Comparison of ENCODE assay signal across 8 mouse cellular contexts in the genomic region with DNA sequence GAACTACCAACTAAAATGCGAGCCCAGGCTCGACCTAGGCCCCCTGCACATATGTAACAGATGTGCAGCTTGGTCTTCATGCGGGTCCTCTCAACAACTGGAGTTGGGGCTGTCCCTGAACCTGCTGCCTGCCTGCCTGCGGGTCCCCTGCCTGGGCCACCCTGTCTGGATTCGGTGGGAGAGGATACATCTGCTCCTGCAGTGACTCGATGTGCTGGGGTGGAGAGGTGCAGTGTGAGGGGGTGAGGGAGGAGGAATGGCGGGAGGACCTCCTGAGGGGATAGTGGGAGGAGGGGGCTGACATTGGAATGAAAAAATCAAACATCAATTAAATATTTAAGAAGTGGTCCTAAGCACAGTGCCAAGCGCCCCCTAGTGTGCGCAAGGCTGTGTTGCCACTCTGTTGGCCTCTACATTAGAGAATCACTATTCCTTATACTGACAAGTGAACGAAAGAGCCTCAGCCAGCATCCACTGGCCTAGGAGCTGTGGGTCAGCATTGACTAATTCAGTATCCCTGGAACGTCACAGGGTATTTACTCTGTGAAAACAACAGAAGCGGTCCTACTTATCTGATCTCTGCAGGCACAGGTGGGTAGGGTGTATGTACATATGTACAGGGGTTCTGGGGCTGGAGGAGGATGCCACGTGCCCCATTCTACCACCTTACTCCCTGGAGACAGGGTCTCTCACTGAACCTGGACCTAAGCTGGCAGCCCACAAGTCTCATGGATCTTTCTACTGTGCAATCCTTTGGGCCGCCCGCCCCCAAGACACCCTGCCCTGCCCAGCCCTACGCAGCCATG. TPM values are rescaled to one million over a fixed set of nuclear protein-coding genes. Genes with fewer than 3 reads are reported as not detected.
A peak's percentile ranks its signal among the peaks of the same experiment; 100 is the strongest.
DNase-seq lines count a peak whose midpoint lies in the region; ATAC-seq lines count a peak whose summit lies in the region.

No protein-coding gene starts in this region.

- DNase-seq in gastrocnemius, postnatal 10 days, result peak; percentile 47
- no peak for DNase-seq in gastrocnemius, postnatal 25 days
- peak; percentile 69 for DNase-seq in 3T3-L1 (ENCODE audit: low read depth, low spot score)
- DNase-seq in NIH3T3 (ENCODE audit: low read depth), result peak; percentile 75
- peak; percentile 63 to 74 for DNase-seq in layer of hippocampus, postnatal 10 days (ENCODE audit: low spot score in 2 of 2)
- DNase-seq in neural tube, embryonic 11.5 days (ENCODE audit: low spot score), result peak; percentile 69
- no peak for DNase-seq in T-cell, adult 2 months (ENCODE audit: low spot score)

- H3K27ac ChIP-seq in forebrain, embryonic 12.5 days, result no peak overlapping the region
- no peak overlapping the region for H3K27ac ChIP-seq in neural tube, embryonic 11.5 days (ENCODE audit: low read depth, low read length)

- H3K9ac ChIP-seq in forebrain, embryonic 12.5 days, result no peak overlapping the region
- no peak overlapping the region for H3K9ac ChIP-seq in neural tube, embryonic 11.5 days (ENCODE audit: low read length)

- no peak overlapping the region for H3K4me3 ChIP-seq in forebrain, embryonic 12.5 days (replicated peaks)
- no peak overlapping the region for H3K4me3 ChIP-seq in neural tube, embryonic 11.5 days (ENCODE audit: low read depth, low read length)

- no peaks in the 10 kb centered on the region for H3K9me3 ChIP-seq in forebrain, embryonic 12.5 days
- H3K9me3 ChIP-seq in neural tube, embryonic 11.5 days (ENCODE audit: control insufficient read depth, low read length), result no peaks in the 10 kb centered on the region

- 63% methylated on average over 16 of the region's 16 CpGs for WGBS in forebrain, embryonic 12.5 days
- 67% methylated on average over 16 of the region's 16 CpGs for WGBS in neural tube, embryonic 11.5 days

- peak; percentile 60 for ATAC-seq in forebrain, embryonic 12.5 days (ENCODE audit: low FRiP score)
- ATAC-seq in neural tube, embryonic 11.5 days (ENCODE audit: insufficient read depth, low FRiP score, low TSS enrichment), result no peak

- H3K27me3 ChIP-seq in forebrain, embryonic 12.5 days, result no peaks in the 10 kb centered on the region
- H3K27me3 ChIP-seq in neural tube, embryonic 11.5 days (ENCODE audit: control insufficient read depth, insufficient read depth, low read length), result no peaks in the 10 kb centered on the region

- no peaks in the 10 kb centered on the region for H3K4me1 ChIP-seq in forebrain, embryonic 12.5 days
- no peaks in the 10 kb centered on the region for H3K4me1 ChIP-seq in neural tube, embryonic 11.5 days (ENCODE audit: control insufficient read depth, insufficient read depth, low read length)

- H3K4me2 ChIP-seq in forebrain, embryonic 12.5 days, result no peak overlapping the region
- no peak overlapping the region for H3K4me2 ChIP-seq in neural tube, embryonic 11.5 days (ENCODE audit: low read depth)

- H3K36me3 ChIP-seq in forebrain, embryonic 12.5 days (replicated peaks), result peaks cover 56% of the 10 kb centered on the region
- peaks cover under 1% of the 10 kb centered on the region for H3K36me3 ChIP-seq in neural tube, embryonic 11.5 days (ENCODE audit: control insufficient read depth, insufficient read depth, low read length)

RNA-seq across cellular contexts. Expression of a gene that starts 17.6 kb away (rescaled TPM):
- 1 to 10 TPM; 8.3 to 9.0 TPM for total RNA-seq in gastrocnemius, postnatal 10 days (2021)
- total RNA-seq in gastrocnemius, postnatal 25 days (2021), result 1 to 10 TPM; 3.4 to 3.9 TPM
- polyA plus RNA-seq in forebrain, embryonic 12.5 days (2016; fragmentation: Nextera tagmentation; extraction: Ambion mirVana), result 30.7 and 31.2 TPM in 2 replicates
- total RNA-seq in layer of hippocampus, postnatal 10 days (2021), result 10 to 100 TPM; 53.7 to 54.5 TPM
- 18.3 and 18.4 TPM in 2 replicates for polyA plus RNA-seq in neural tube, embryonic 11.5 days (2014; fragmentation: Nextera tagmentation; extraction: Ambion mirVana)

RNA-seq across cellular contexts. Expression of a gene that starts 20.3 kb away (rescaled TPM):
- 1 to 10 TPM; 8.9 to 9.4 TPM for total RNA-seq in gastrocnemius, postnatal 10 days (2021)
- total RNA-seq in gastrocnemius, postnatal 25 days (2021), result 1 to 10 TPM; 4.8 to 5.8 TPM
- 20.5 and 24.0 TPM in 2 replicates for polyA plus RNA-seq in forebrain, embryonic 12.5 days (2016; fragmentation: Nextera tagmentation; extraction: Ambion mirVana)
- 10 to 100 TPM; 27.6 to 28.5 TPM for total RNA-seq in layer of hippocampus, postnatal 10 days (2021)
- polyA plus RNA-seq in neural tube, embryonic 11.5 days (2014; fragmentation: Nextera tagmentation; extraction: Ambion mirVana), result 15.1 and 15.9 TPM in 2 replicates

RNA-seq across cellular contexts. Expression of a gene that starts 35.7 kb away (rescaled TPM):
- 10 to 100 TPM; 33.4 to 42.5 TPM for total RNA-seq in gastrocnemius, postnatal 10 days (2021)
- 1 to 10 TPM; 6.1 to 7.8 TPM for total RNA-seq in gastrocnemius, postnatal 25 days (2021)
- polyA plus RNA-seq in forebrain, embryonic 12.5 days (2016; fragmentation: Nextera tagmentation; extraction: Ambion mirVana), result 84.5 and 88.0 TPM in 2 replicates
- total RNA-seq in layer of hippocampus, postnatal 10 days (2021), result 100 to 1,000 TPM; 371 to 388 TPM
- polyA plus RNA-seq in neural tube, embryonic 11.5 days (2014; fragmentation: Nextera tagmentation; extraction: Ambion mirVana), result 61.0 and 65.0 TPM in 2 replicates

RNA-seq across cellular contexts. Expression of a gene that starts 39.4 kb away (rescaled TPM):
- total RNA-seq in gastrocnemius, postnatal 10 days (2021), result 1 to 10 TPM in 1 of 2 experiments, under 1 TPM in 1; 0.45 to 1.1 TPM
- total RNA-seq in gastrocnemius, postnatal 25 days (2021), result under 1 TPM in 1 of 2 experiments, not detected in 1; 0.29 TPM
- 1.8 TPM in 2 replicates for polyA plus RNA-seq in forebrain, embryonic 12.5 days (2016; fragmentation: Nextera tagmentation; extraction: Ambion mirVana)
- total RNA-seq in layer of hippocampus, postnatal 10 days (2021), result 10 to 100 TPM; 27.1 to 28.8 TPM
- polyA plus RNA-seq in neural tube, embryonic 11.5 days (2014; fragmentation: Nextera tagmentation; extraction: Ambion mirVana), result 0.38 and 0.69 TPM in 2 replicates

Comparison
In these comparisons a context has a peak if more than half of its experiments do, and no peak if none do; other contexts are left out.
1. DNase-seq: peak in gastrocnemius, postnatal 10 days (single experiment), 3T3-L1 (single experiment), NIH3T3 (single experiment), layer of hippocampus, postnatal 10 days (2 of 2) and neural tube, embryonic 11.5 days (single experiment); none in gastrocnemius, postnatal 25 days (single experiment) and T-cell, adult 2 months (single experiment).
2. RNA of a gene that starts 17.6 kb away (total RNA-seq): 53.7 to 54.5 TPM in layer of hippocampus, postnatal 10 days; 8.3 to 9.0 TPM in gastrocnemius, postnatal 10 days and 3.4 to 3.9 TPM in gastrocnemius, postnatal 25 days; every median in the first group is over 4 times any median in the second.
3. RNA of a gene that starts 35.7 kb away (total RNA-seq): 371 to 388 TPM in layer of hippocampus, postnatal 10 days; 33.4 to 42.5 TPM in gastrocnemius, postnatal 10 days and 6.1 to 7.8 TPM in gastrocnemius, postnatal 25 days; every median in the first group is over 4 times any median in the second.